13 mouse cellular contexts compared by ENCODE assay signal in genomic region chr4:146454170-146454569, GRCm38 (mm10). TPM values are rescaled to one million over a fixed set of nuclear protein-coding genes. Genes with fewer than 3 reads are reported as not detected.
"Had no signal": no experiment of that assay in that cellular context is flagged by ENCODE, and none has a peak within 500 bp of the region (broad histone marks: within the 10 kb centered on the region; RNA-seq: fewer than 3 reads in every experiment).

No protein-coding gene starts in this region.

RNA-seq across cellular contexts. Expression of gene Zfp981, which starts 47.7 kb away (rescaled TPM):
- total RNA-seq: liver, adult 2 months had no signal
- polyA plus RNA-seq: intestine, postnatal 0 days; kidney, adult 2 months; kidney, embryonic 14.5 days; large intestine, adult 2 months; liver, adult 2 months; lung, adult 2 months; lung, embryonic 16.5 days; midbrain, embryonic 12.5 days; neural tube, embryonic 11.5 days; small intestine, adult 2 months; spleen, adult 2 months; stomach, embryonic 16.5 days; thymus, adult 2 months had no signal
